Mouse (Mus musculus): Measurements from ENCODE around the gene H2-K1. TPM values are rescaled to one million over a fixed set of nuclear protein-coding genes. Genes with fewer than 3 reads are reported as not detected.
A peak's percentile ranks its signal among the peaks of the same experiment; 100 is the strongest.

Gene H2-K1
- polyA plus RNA-seq, 1 experiment from 2014 or later, result 27.1 TPM

DNA sequence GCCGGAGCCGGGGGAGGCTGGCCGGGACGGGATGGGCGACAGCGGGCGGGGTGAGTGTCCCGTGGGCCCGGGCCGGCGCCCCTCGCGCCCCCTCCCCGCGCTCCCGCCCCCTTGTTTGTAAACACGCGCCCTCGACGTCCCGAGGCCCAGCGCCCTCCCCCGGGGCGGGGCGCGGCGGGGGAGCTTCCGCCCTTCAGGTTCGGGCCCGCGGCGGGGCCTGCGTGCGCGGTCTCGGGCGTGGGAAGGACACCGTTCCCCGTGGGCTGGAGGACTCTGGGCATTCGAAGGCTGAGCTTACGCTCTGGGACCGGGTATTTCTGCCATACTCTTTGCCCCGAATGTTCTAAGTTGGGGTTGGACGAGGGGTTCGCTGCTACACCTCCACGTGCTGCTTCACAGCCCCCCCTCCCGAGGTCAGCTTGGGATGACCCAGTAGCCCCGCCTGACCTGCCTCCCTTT, 32.1 kb upstream of the H2-K1 start:
- Histone ChIP-seq H3K4me1 (replicated peaks) (peaks cover 71% of the 10 kb centered on the region), H3K27ac (peak overlapping the region; percentile 99), H3K4me3 (peak overlapping the region; percentile 74), H3K9me3 (no peaks in the 10 kb centered on the region), H3K27me3 (ENCODE audit: insufficient read depth, poor library complexity, severe bottlenecking) (no peaks in the 10 kb centered on the region), H3K36me3 (peaks cover 69% of the 10 kb centered on the region)
- DNase-seq (ENCODE audit: low spot score), result no peak
- under 1% methylated on average over 48 of the region's 48 CpGs for WGBS

DNA sequence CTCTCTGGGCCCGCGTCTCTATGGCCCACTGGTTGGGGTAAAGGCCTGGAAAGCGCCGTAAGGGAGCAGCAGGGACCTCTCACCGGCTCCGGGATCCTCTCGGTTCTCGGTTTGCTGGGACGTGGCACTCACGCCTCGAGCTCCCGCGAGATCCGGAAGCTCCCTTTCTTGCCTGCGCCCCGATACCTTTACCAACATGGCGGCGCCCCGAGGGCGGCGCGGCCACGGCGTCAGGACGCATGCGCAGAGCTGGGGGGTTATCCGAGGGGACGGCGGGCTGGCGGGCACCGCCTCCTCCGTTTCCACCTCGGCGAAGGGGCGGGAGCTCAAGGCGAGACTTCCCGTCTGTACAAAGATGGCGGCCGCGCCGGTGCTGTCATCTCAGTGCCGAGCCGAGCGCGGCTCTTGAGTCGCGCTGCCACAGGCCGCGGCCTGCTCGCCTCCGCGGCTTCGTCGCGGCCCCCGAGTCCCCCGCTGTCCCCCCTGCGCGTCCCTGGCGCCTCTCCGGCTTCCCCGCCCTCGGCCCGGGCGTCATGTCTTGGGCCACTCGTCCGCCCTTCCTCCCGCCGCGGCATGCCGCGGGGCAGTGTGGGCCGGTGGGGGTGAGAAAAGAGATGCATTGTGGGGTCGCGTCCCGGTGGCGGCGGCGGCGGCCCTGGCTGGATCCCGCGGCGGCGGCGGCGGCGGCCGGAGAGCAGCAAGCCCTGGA, 31.5 kb upstream of the H2-K1 start, which contains the start of the genes Slc39a7 and Rxrb:
Gene Slc39a7, minus strand, starts transcription at position 218 of the 709 bp plus-strand sequence.
Gene Rxrb, plus strand, starts transcription at position 348 of the 709 bp plus-strand sequence.
- Histone ChIP-seq H3K27me3 (ENCODE audit: insufficient read depth, poor library complexity, severe bottlenecking) (no peaks in the 10 kb centered on the region), H3K9me3 (no peaks in the 10 kb centered on the region), H3K36me3 (peaks cover 63% of the 10 kb centered on the region), H3K4me1 (replicated peaks) (peaks cover 75% of the 10 kb centered on the region), H3K27ac (peak within 1 kb of the TSS; percentile 99), H3K4me3 (peak within 1 kb of the TSS; percentile 74)
- WGBS, result under 1% methylated on average over 88 of the region's 88 CpGs
- peak; percentile 100 for DNase-seq (ENCODE audit: low spot score)

DNA sequence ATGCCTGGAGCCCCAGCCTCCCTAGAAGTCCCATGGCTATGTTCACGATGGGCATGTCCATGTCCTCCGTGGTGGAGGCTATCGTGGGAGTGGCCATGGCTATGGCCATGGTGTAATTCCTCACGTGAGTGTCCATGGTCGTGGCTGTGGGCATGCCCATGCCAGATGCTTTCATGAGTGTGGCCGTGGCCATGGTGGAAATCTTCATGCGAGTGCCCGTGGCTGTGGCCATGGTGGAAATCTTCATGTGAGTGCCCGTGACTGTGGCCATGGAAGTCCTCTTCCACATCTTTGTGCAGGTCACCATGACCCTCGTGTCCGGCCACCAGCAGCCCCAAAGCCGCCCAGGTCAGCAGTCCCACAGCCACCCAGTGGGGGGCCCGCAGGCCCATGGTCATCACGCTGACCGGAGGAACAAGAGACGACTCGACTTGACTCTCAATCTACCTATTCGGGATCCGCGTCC, 30.7 kb upstream of the H2-K1 start:
- H3K27me3 ChIP-seq (ENCODE audit: insufficient read depth, poor library complexity, severe bottlenecking), result no peaks in the 10 kb centered on the region
- peak overlapping the region; percentile 74 for H3K4me3 ChIP-seq
- peak overlapping the region; percentile 99 for H3K27ac ChIP-seq
- H3K36me3 ChIP-seq, result peaks cover 56% of the 10 kb centered on the region
- 7% methylated on average over 20 of the region's 20 CpGs for WGBS
- peaks cover 75% of the 10 kb centered on the region for H3K4me1 ChIP-seq (replicated peaks)
- no peak for DNase-seq (ENCODE audit: low spot score)
- no peaks in the 10 kb centered on the region for H3K9me3 ChIP-seq

DNA sequence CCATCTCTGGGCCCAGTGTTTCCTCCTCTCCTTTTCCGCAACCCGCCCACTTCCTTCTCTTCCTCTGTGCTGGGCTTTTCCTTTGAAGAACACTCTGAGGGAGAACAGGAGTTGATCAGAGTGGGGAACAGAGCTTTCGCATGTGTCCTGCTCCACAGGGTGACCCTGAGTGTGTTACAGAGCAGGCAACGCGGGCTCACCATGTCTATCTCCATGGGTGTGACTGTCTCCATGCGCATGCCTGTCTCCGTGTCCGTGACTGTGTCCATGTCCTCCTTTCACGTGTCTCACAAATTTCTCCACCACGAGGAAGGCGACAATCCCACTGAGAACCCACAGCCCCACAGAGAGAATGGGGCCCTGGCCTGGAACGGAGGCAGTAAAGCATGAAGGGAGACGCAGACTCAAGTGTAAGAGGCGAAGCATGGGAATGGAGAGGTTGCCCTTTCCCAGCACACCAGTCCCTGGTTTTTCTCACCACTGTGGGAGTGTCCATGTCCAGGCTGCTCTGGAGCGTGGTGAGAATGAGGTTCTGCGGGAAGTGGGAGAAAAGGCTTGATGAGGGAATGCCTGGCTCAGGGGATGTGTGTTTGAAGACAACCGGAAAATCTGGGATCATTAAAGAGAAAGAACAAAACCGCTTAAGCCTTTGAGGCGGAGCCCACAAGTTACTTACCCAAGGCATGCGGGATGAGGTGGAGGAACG, 29.9 kb upstream of the H2-K1 start:
- DNase-seq (ENCODE audit: low spot score), result no peak
- Histone ChIP-seq H3K9me3 (no peaks in the 10 kb centered on the region), H3K27ac (peak overlapping the region; percentile 99), H3K27me3 (ENCODE audit: insufficient read depth, poor library complexity, severe bottlenecking) (no peaks in the 10 kb centered on the region), H3K36me3 (peaks cover 47% of the 10 kb centered on the region), H3K4me1 (replicated peaks) (peaks cover 81% of the 10 kb centered on the region), H3K4me3 (peak overlapping the region; percentile 74)
- WGBS, result 79% methylated on average over 21 of the region's 21 CpGs

DNA sequence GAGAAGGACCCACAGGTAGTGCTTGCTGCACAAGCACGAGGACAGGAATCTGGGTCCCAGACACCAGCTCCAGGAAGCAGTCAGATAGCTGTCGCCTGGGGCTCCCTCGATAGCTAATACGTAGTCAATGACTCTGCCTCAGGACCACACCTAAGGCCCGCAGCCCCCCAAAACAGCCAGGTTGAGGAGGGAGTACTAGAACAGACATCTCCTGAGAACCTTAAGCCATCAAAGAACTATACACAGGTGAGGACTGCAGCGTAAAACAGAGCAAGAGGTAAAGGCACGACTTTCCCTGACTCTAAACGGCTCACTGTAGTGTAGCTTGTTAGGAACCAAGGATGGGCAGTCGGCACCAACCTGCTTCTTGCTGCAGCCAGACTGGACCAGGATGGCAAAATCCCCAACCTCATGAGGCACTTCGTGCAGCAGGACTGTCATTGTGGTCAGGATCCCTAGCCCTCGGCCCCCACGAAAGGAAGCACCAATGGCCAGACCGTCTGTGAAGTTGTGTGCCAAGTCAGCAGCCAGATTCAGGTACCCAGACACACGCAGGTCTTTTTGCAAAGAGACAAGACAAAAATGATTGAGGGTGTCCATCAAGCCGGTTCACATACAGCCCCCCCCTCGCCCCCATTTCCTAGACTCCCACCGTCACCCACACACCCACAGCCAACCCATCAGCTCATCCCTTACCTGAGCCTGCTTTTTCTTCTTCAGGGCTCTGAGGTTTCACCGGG, 29.2 kb upstream of the H2-K1 start:
- DNase-seq (ENCODE audit: low spot score), result no peak
- Histone ChIP-seq H3K36me3 (peaks cover 40% of the 10 kb centered on the region), H3K27ac (peak overlapping the region; percentile 99), H3K27me3 (ENCODE audit: insufficient read depth, poor library complexity, severe bottlenecking) (no peaks in the 10 kb centered on the region), H3K4me1 (replicated peaks) (peaks cover 83% of the 10 kb centered on the region), H3K9me3 (no peaks in the 10 kb centered on the region), H3K4me3 (peak overlapping the region; percentile 74)
- WGBS, result 90% methylated on average over 18 of the region's 18 CpGs

DNA sequence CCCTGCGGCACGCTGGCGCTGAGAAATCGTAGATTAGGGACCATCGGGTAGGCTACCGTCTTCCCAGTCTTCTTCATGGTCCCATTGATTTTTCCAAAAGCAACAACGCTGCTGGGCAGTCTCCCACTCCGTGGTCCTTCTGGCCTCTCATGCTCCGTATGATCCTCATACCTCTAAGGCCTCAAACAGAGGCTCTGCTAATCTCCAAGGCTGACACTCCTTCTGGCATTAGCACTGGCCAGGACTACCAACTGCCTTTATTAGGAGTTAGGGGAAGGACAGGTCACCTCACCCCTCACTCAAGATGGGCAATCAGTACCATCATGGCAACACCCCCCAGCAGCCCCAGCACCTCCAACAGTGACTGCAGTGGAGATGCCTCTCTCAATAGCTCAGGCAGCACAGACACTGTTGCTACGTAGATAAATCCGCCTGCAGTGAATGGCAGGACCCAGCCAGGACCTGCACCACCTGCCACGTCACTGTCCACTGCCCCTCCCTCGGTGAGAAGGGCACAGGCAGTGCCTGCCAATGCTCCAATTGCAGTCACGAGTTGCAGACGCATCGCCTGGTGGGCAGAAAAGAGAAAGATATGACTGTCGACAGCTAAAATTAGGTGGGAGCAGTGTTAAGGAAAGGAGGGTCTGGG, 28.5 kb upstream of the H2-K1 start:
- 58% methylated on average over 17 of the region's 17 CpGs for WGBS
- DNase-seq (ENCODE audit: low spot score), result no peak
- Histone ChIP-seq H3K36me3 (peaks cover 35% of the 10 kb centered on the region), H3K27me3 (ENCODE audit: insufficient read depth, poor library complexity, severe bottlenecking) (no peaks in the 10 kb centered on the region), H3K4me1 (replicated peaks) (peaks cover 85% of the 10 kb centered on the region), H3K27ac (peak overlapping the region; percentile 98), H3K9me3 (no peaks in the 10 kb centered on the region), H3K4me3 (peak overlapping the region; percentile 74)

DNA sequence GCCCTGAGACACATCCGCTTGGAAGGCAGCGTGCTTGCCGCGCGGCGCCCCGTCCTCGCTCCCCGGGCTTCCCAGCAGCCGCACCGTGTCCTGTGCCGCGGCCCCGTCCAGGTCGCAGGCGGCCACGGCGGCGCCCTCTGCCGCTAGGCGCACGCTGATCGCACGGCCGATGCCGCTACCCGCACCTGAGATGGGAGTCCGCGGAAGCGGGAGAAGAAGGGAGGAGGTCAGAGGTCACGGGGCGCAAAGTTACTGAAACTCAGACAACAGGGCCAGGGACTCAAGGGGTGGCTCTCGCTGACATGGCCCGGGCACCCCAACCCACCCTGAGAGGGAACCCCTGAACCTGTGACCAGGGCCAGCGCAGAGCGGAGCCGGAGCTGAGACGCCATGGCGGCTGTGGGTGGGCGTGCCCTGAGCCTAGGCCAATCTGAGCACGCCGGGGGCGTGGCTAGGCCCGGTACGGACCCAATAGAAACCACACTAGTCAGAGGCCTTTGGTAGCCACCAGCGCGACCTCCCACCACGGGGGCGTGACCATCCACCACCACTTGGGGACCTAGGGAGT, 27.6 kb upstream of the H2-K1 start, which contains the start of gene H2-Ke6:
Gene H2-Ke6, minus strand, starts transcription at position 405 of the 568 bp plus-strand sequence.
- under 1% methylated on average over 49 of the region's 49 CpGs for WGBS
- Histone ChIP-seq H3K9me3 (peaks cover 5% of the 10 kb centered on the region; the same call in 1 of the 2 replicates), H3K36me3 (peaks cover 39% of the 10 kb centered on the region), H3K4me1 (replicated peaks) (peaks cover 85% of the 10 kb centered on the region), H3K27me3 (ENCODE audit: insufficient read depth, poor library complexity, severe bottlenecking) (no peaks in the 10 kb centered on the region), H3K27ac (peak within 1 kb of the TSS; percentile 98), H3K4me3 (peak within 1 kb of the TSS; percentile 74)
- DNase-seq (ENCODE audit: low spot score), result peak; percentile 97

DNA sequence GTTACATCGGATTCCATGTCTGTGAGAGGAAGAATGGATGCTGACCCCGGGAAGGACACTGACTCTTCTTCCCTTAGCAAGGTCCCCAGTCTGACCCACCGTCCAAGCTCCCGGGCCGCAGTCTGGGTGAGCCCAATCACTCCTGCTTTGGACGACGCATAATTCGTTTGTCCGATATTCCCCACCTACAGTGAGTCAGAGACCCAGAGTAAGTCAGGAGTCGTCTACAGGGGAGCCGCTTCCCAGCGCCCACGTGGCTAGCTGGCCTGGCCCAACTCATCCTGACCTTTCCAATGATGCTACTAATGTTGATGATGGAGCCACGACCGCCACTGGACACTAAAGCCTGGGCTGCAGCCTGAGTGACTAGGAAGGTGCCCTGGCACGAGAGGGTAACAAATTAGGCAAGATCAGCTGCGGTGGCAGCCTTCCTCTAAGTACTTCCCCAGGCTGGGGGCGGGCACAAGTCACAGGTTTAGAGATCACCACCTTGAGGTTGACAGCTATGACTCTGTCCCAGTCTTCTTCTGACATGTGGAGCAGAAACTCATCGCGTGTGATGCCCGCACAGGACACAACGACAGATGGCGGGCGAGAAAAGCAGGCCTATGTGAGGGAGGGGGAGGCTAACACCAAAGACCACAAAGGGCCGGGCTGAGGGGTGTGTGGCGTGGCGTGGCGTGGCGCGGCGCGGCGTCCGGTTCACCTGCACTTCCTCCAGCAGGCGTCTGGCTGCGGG, 26.9 kb upstream of the H2-K1 start:
- DNase-seq (ENCODE audit: low spot score), result peak; percentile 38
- Histone ChIP-seq H3K4me1 (replicated peaks) (peaks cover 83% of the 10 kb centered on the region), H3K27ac (peak overlapping the region; percentile 98), H3K9me3 (peaks cover 11% of the 10 kb centered on the region), H3K4me3 (peak overlapping the region; percentile 74), H3K27me3 (ENCODE audit: insufficient read depth, poor library complexity, severe bottlenecking) (no peaks in the 10 kb centered on the region), H3K36me3 (peaks cover 45% of the 10 kb centered on the region)
- 4% methylated on average over 36 of the region's 36 CpGs for WGBS

DNA sequence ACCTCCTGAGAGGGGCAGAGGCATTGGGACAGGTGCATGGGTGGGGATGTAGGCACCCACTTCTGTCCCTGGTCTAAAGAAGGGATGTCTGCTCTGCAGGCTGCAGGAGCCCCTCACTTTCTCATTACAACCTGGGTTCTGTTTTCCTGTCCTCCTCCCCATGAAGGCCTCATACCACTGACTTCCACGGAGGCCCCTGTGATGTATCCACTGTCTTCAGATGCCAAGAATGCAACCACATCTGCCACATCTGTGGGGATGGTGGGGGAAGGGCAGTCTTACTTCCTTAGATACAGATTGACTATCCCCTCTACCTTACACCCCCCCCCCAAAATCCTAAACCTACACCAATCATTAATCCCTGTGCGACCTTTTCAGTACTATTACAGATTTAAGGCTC, 26.1 kb upstream of the H2-K1 start:
- DNase-seq (ENCODE audit: low spot score), result no peak
- Histone ChIP-seq H3K36me3 (peaks cover 54% of the 10 kb centered on the region), H3K27ac (peak overlapping the region; percentile 98), H3K27me3 (ENCODE audit: insufficient read depth, poor library complexity, severe bottlenecking) (no peaks in the 10 kb centered on the region), H3K9me3 (peaks cover 20% of the 10 kb centered on the region), H3K4me3 (peak overlapping the region; percentile 74), H3K4me1 (replicated peaks) (peaks cover 82% of the 10 kb centered on the region)
- 19% methylated on average over 2 of the region's 2 CpGs for WGBS

DNA sequence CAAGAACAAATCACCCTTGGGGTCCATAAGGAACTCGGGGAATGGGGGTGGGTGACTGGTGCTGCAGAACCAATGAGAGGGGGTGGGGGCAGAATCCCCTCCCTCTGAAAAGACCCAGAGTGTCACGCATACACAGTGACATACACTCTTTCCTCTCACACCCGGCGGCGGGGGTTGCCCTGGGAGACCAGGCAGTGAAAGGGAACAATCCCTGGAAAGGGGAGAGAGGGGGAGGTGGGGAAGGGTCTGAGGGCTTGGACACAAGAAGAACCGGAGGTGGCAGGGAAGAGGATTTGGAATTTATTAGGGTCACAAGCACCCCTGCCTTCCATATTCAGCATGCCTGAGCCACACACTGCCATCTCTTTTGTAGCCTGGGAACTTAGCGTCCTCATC, 25.6 kb upstream of the H2-K1 start:
- DNase-seq (ENCODE audit: low spot score), result peak; percentile 96
- WGBS, result under 1% methylated on average over 7 of the region's 7 CpGs
- H3K27me3 ChIP-seq (ENCODE audit: insufficient read depth, poor library complexity, severe bottlenecking), result no peaks in the 10 kb centered on the region
- H3K27ac ChIP-seq, result peak overlapping the region; percentile 98
- H3K36me3 ChIP-seq, result peaks cover 58% of the 10 kb centered on the region
- peaks cover 25% of the 10 kb centered on the region for H3K9me3 ChIP-seq
- H3K4me3 ChIP-seq, result peak overlapping the region; percentile 74
- peaks cover 79% of the 10 kb centered on the region for H3K4me1 ChIP-seq (replicated peaks)

Data from hindbrain, embryonic 10.5 days (tissue).